Mouse (Mus musculus) forebrain, embryonic 10.5 days (tissue): ENCODE measurements around the gene Fam133b. TPM values are rescaled to one million over a fixed set of nuclear protein-coding genes. Genes with fewer than 3 reads are reported as not detected.
"Not testable (repeated sequence)": the region's sequence is repeated elsewhere in the genome, so short reads cannot be mapped to it uniquely, and the experiment has no call there.

Source experiments
- DNase-seq: peaks from one replicate; pipeline ENCODE4 v3.0.0-alpha.2; 2017; ENCODE audit warnings: low spot score; ENCODE audit errors: extremely low spot score
- H3K27ac ChIP-seq: fragments of 300-500 bp; sonication (generic); 2 replicates; pipeline ENCODE4 v1.5.1; 2016; ENCODE audit warnings: mild to moderate bottlenecking
- H3K27me3 ChIP-seq: fragments of 300-500 bp; sonication (generic); 2 replicates; pipeline ENCODE4 v1.6.1; 2016; ENCODE audit warnings: mild to moderate bottlenecking; ENCODE audit not compliant: poor library complexity, severe bottlenecking
- H3K36me3 ChIP-seq: fragments of 300-500 bp; sonication (generic); replicated peaks from 2 replicates; pipeline ENCODE4 v1.6.1; 2016; ENCODE audit warnings: mild to moderate bottlenecking, moderate library complexity
- H3K4me1 ChIP-seq: fragments of 300-500 bp; sonication (generic); 2 replicates; pipeline ENCODE4 v1.6.1; 2016
- H3K4me3 ChIP-seq: fragments of 300-500 bp; sonication (generic); 2 replicates; pipeline ENCODE4 v1.5.1; 2016; ENCODE audit warnings: mild to moderate bottlenecking, moderate library complexity
- H3K9me3 ChIP-seq: fragments of 300-500 bp; sonication (generic); 2 replicates; pipeline ENCODE4 v1.6.1; 2016; ENCODE audit warnings: mild to moderate bottlenecking, moderate library complexity
- WGBS: fragments of 180-500 bp; shearing (Covaris S2); methylation state at CpG from one replicate; pipeline ENCODE4 v1.1.7; 2016; 5-methylcytosine and 5-hydroxymethylcytosine counted together
- polyA plus RNA-seq: library from polyadenylated mRNA; unstranded; fragments of >200 nt; fragmentation: Nextera tagmentation; extraction: Ambion mirVana; gene quantifications from 2 replicates; pipeline ENCODE4 v1.2.1, GENCODE M21; 2016

Gene Fam133b
- polyA plus RNA-seq, 1 experiment from 2014 or later, result 35.7 TPM

GRCm38 (mm10) chr5:3529585-3530189 is 13.9 kb upstream of the Fam133b start:
- 85% methylated on average over 10 of the region's 10 CpGs for WGBS
- peaks cover 16% of the 10 kb centered on the region for H3K4me1 ChIP-seq
- no peaks in the 10 kb centered on the region for H3K36me3 ChIP-seq
- no peaks in the 10 kb centered on the region for H3K27me3 ChIP-seq
- no peaks in the 10 kb centered on the region for H3K9me3 ChIP-seq
- DNase-seq, result no peak
- no peak overlapping the region for H3K27ac ChIP-seq
- H3K4me3 ChIP-seq, result no peak overlapping the region

GRCm38 (mm10) chr5:3532048-3532447 is 11.6 kb upstream of the Fam133b start:
- not testable (repeated sequence) for H3K27me3 ChIP-seq, H3K4me3 ChIP-seq, H3K9me3 ChIP-seq, H3K27ac ChIP-seq, DNase-seq, H3K36me3 ChIP-seq, H3K4me1 ChIP-seq

- H3K4me1 ChIP-seq, result no peaks in the 10 kb centered on the region
- no peak overlapping the region for H3K27ac ChIP-seq
- 76% methylated on average over 3 of the region's 3 CpGs for WGBS
- no peaks in the 10 kb centered on the region for H3K36me3 ChIP-seq
- no peak for DNase-seq
- H3K4me3 ChIP-seq, result no peak overlapping the region
- no peaks in the 10 kb centered on the region for H3K27me3 ChIP-seq
- H3K9me3 ChIP-seq, result no peaks in the 10 kb centered on the region
These were observed 6.9 kb upstream of the Fam133b start for GRCm38 (mm10) chr5:3536592-3537212.

GRCm38 (mm10) chr5:3538505-3539472 is 4.8 kb upstream of the Fam133b start:
- no peak overlapping the region for H3K27ac ChIP-seq
- peaks cover 3% of the 10 kb centered on the region; the same call in 1 of the 2 replicates for H3K4me1 ChIP-seq
- WGBS, result 77% methylated on average over 11 of the region's 11 CpGs

GRCm38 (mm10) chr5:3541871-3542270 is 1.8 kb upstream of the Fam133b start:
- H3K4me3 ChIP-seq, result no peak overlapping the region
- H3K9me3 ChIP-seq, result 0 out of 2 replicates have a peak, but pooled peaks cover 3% of the 10 kb centered on the region
- peaks cover 20% of the 10 kb centered on the region for H3K4me1 ChIP-seq
- 82% methylated on average over 6 of the region's 6 CpGs for whole genome bisulfite sequencing
- H3K27ac ChIP-seq, result no peak overlapping the region
- no peak for DNase-seq
- H3K27me3 ChIP-seq, result no peaks in the 10 kb centered on the region
- peaks cover 14% of the 10 kb centered on the region for H3K36me3 ChIP-seq

More at GRCm38 (mm10) chr5:3538505-3539472, 4.8 kb upstream of the Fam133b start:
- H3K9me3 ChIP-seq, result 0 out of 2 replicates have a peak, but pooled peaks cover 3% of the 10 kb centered on the region
- no peak for DNase-seq
- H3K27me3 ChIP-seq, result no peaks in the 10 kb centered on the region
- no peaks in the 10 kb centered on the region for H3K36me3 ChIP-seq
- no peak overlapping the region for H3K4me3 ChIP-seq

- Histone ChIP-seq H3K4me1 (peaks cover 20% of the 10 kb centered on the region), H3K4me3 (peak overlapping the region; percentile 96), H3K27me3 (no peaks in the 10 kb centered on the region), H3K27ac (peak overlapping the region; percentile 98), H3K36me3 (peaks cover 25% of the 10 kb centered on the region), H3K9me3 (0 out of 2 replicates have a peak, but pooled peaks cover 5% of the 10 kb centered on the region)
- WGBS, result 13% methylated on average over 7 of the region's 7 CpGs
- DNase-seq, result no peak
These were observed 792 bp downstream of the Fam133b start for GRCm38 (mm10) chr5:3544480-3544769.

- Histone ChIP-seq H3K9me3 (0 out of 2 replicates have a peak, but pooled peaks cover 5% of the 10 kb centered on the region), H3K27ac (no peak overlapping the region), H3K36me3 (peaks cover 25% of the 10 kb centered on the region), H3K4me3 (no peak overlapping the region), H3K27me3 (no peaks in the 10 kb centered on the region), H3K4me1 (peaks cover 20% of the 10 kb centered on the region)
- no peak for DNase-seq
- WGBS, result 94% methylated on average over 1 of the region's 1 CpGs
These were observed 2.6 kb downstream of the Fam133b start for GRCm38 (mm10) chr5:3546226-3546625.

- Histone ChIP-seq H3K4me1 (no peaks in the 10 kb centered on the region), H3K27me3 (no peaks in the 10 kb centered on the region), H3K4me3 (no peak overlapping the region), H3K36me3 (peaks cover 35% of the 10 kb centered on the region), H3K9me3 (0 out of 2 replicates have a peak, but pooled peaks cover 2% of the 10 kb centered on the region), H3K27ac (no peak overlapping the region)
- WGBS, result 94% methylated on average over 1 of the region's 1 CpGs
- no peak for DNase-seq
These were observed 7.8 kb downstream of the Fam133b start for GRCm38 (mm10) chr5:3551481-3551880.

GRCm38 (mm10) chr5:3554198-3554597 is 10.6 kb downstream of the Fam133b start:
- Histone ChIP-seq H3K9me3 (no peaks in the 10 kb centered on the region), H3K4me1 (no peaks in the 10 kb centered on the region), H3K36me3 (peaks cover 47% of the 10 kb centered on the region), H3K27me3 (no peaks in the 10 kb centered on the region), H3K4me3 (no peak overlapping the region), H3K27ac (no peak overlapping the region)
- WGBS, result 96% methylated on average over 2 of the region's 2 CpGs
- DNase-seq, result no peak

- DNase-seq, result no peak
- peaks cover 7% of the 10 kb centered on the region; the same call in 1 of the 2 replicates for H3K9me3 ChIP-seq
- WGBS, result 95% methylated on average over 4 of the region's 4 CpGs
- no peak within 1 kb of the TSS for H3K4me3 ChIP-seq
- no peak within 1 kb of the TSS for H3K27ac ChIP-seq
- H3K36me3 ChIP-seq, result peaks cover 100% of the 10 kb centered on the region
- no peaks in the 10 kb centered on the region for H3K27me3 ChIP-seq
- H3K4me1 ChIP-seq, result no peaks in the 10 kb centered on the region
These were observed 27.6 kb downstream of the Fam133b start, which contains the start of gene 1700109H08Rik for GRCm38 (mm10) chr5:3571266-3571665. Gene 1700109H08Rik, plus strand, starts transcription at chr5:3571566.

- 99% methylated on average over 2 of the region's 2 CpGs for WGBS
- Histone ChIP-seq H3K4me3 (no peak overlapping the region), H3K27me3 (no peaks in the 10 kb centered on the region), H3K27ac (no peak overlapping the region), H3K4me1 (no peaks in the 10 kb centered on the region), H3K36me3 (peaks cover 100% of the 10 kb centered on the region), H3K9me3 (peaks cover 7% of the 10 kb centered on the region; the same call in 1 of the 2 replicates)
- DNase-seq, result no peak
These were observed 31.2 kb downstream of the Fam133b start for GRCm38 (mm10) chr5:3574825-3575224.

GRCm38 (mm10) chr5:3577939-3578338 is 34.3 kb downstream of the Fam133b start:
- no peak overlapping the region for H3K27ac ChIP-seq
- 92% methylated on average over 2 of the region's 2 CpGs for WGBS
- H3K9me3 ChIP-seq, result peaks cover 7% of the 10 kb centered on the region; the same call in 1 of the 2 replicates
- H3K36me3 ChIP-seq, result peaks cover 100% of the 10 kb centered on the region
- no peak for DNase-seq
- no peaks in the 10 kb centered on the region for H3K4me1 ChIP-seq
- H3K27me3 ChIP-seq, result no peaks in the 10 kb centered on the region
- H3K4me3 ChIP-seq, result no peak overlapping the region
